Mouse (Mus musculus): ENCODE measurements around the gene Gm28557.

- TF ChIP-seq POLR2A (IDR thresholded peaks at IDR 0.05; ENCODE audit: low read depth, low read length) (no peak), CTCF (conservative IDR thresholded peaks at IDR 0.05; ENCODE audit: insufficient read depth, insufficient read length, low read depth, low read length) (no peak)
Observed at GRCm38 (mm10) chr13:67097876-67098275, 10.5 kb downstream of the Gm28557 start, which contains the start of gene Zfp708.

All from kidney, adult 2 months (tissue).